Mouse (Mus musculus) CH12F3 (cell line): ENCODE results near the gene Rps3.

Experiments used
- in situ Hi-C: fragments of 300-500 bp; cut with MboI; formaldehyde crosslinking; loops from 2 replicates; pipeline ENCODE4 v1.14.3; 2020; ENCODE audit warnings: low sequenced_read_pairs

Rps3 gene

DNA sequence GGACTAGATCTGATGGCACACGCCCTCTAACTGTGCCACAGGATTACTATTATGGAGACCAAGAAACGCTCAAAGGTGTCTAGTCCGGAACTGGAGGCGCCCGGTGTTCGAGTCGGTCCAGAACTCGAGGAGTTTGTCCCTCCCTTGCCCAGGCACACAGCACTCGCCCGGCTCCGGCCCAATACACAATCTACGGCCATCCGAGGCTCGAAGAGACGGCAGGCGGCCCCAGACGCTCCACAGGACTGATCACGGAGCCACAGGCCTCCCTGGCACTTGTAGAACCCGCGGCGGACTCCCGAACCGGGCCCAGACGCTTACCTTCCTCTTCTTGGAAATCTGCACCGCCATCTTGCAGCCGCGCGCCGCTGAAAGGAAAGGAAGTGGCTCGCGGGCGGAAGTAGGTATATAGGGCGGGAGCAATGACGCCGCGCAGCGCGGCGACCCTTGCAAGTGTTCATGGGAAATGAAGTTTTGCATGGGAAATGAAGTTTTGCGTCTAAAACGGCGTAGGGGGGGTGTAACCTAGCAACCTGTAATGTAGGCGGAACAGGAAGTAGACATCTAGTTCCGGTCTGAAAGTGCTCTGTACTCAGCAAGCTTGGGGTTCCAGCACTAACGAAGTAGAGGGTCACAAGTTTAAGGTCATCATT, at the start of gene Rps3:
Gene Rps3, minus strand, starts transcription at position 468 of the 653 bp plus-strand sequence.
- in situ Hi-C loops = no loop called here

DNA sequence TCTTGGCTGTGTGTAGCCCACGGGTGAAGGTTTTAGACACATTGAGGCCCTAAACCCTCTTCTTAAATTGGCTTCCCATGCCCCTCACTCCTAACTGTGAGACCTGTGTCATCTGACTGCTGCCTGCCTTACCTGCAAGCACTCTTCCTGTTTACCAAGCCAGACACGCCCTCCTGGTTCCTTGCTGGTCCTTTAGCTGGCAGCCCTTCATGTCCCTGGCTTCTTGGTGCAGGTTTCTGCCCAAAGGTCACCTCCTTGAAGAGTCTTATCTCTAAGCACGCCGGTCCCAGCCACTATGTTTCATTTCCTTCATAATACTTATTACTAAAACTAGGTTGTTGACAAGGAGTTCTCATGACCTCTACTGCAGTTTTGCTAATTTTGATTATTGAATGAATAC, 49.0 kb upstream of the Rps3 start:
- in situ Hi-C loops = no loop called here

DNA sequence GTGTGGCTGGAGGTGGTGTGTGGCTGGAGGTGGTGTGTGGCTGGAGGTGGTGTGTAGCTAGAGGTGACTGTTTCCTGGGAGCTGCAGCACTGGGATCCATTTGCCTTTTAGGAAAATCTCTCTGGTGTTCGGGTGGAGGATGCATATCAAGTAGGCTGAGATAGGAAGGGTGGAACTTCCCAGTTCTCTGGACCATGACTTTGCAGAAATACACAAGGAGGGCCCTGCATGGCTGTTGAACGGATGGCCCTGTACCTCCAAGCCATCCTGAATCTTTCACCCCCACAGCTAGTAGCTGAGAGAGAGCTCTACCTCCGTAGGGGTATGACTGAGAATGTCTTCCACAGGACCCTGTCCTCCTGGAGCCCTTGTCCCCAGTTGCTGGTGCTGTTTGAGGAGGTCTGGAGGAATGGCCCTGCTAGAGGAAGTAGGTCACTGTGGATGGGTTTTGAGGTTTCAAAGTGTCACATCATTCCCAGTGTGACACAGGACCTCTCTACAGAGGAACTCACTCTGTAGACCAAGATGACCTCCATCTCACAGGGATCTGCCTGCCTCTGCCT, 48.0 kb upstream of the Rps3 start:
- in situ Hi-C loops = no loop called here

DNA sequence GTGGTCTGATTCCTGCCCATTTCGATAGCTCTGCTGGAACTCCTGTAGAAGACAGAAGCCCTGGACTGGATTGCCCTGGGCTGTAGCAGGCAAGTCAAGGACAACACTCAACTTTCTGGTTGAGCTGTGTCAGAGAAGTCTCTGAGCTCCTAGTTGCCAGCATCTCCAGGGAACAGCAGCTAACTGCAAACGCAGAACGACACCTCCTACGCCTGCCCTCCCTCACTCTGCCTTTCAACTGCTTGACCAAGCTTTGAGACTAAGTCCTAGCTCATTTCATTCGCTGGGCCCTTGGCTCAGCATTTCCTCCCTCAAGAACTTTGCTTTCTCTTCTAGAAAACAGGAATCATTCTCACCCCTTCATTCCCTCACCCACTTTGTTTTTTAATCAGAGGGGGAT, 45.9 kb upstream of the Rps3 start:
- in situ Hi-C loops = no loop called here

DNA sequence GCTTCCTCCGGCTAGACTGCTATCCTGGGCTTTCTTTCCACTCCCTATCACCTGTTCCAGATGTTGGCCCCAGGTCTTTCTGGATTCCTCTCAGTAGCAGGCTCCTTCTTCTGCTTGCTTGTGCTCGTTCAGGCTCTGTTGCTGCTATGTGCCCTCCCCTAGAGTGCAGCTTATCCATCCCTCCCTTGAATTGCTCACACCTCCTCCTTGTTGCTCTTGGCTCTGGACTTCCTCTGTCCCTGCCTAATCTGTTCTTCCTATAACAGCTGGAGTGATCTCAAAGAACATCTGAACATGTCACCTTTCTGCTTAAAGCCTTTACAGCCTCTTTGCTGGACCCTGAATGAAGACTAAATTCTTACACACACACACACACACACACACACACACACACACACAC, 45.0 kb upstream of the Rps3 start:
- in situ Hi-C loops = no loop called here

DNA sequence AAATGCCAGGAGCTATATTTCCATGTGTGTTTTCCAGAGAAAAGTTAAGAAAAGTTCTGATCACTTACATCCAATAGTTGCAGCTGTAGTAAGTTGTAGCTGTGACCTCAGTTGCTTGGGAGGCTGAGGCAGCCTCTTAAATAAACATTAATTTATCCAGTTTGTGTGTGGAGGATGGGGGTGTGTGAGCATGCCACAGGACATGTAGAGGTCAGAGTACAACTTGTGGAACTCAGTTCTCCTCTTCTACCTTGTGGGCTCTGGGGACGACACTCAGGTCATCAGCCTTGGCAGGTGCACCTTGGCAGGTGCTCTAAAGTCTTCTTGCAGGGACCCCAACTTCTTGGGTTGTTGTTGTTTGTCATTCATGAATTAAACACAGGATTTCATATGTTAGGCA, 40.3 kb upstream of the Rps3 start:
- in situ Hi-C loops = no loop called here

DNA sequence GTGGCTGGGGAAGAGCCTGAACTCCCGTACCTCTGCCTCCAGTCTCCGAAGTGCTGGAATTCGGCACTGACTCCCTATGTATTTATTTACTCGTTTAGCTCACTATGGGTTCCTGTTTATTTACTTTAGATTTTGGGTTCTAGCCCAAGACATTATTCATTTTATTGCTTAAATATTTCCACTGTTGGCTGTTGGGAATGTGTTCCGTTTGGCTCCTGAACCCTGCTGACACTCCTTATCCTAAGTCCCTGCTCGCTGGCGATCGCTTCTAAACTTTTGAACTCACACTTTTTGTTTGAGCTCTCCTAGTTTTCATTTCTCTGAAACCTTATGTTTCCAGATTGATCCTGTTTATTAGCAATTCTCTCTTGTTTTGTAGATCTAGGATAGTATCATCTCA, 39.6 kb upstream of the Rps3 start:
- in situ Hi-C loops = no loop called here

DNA sequence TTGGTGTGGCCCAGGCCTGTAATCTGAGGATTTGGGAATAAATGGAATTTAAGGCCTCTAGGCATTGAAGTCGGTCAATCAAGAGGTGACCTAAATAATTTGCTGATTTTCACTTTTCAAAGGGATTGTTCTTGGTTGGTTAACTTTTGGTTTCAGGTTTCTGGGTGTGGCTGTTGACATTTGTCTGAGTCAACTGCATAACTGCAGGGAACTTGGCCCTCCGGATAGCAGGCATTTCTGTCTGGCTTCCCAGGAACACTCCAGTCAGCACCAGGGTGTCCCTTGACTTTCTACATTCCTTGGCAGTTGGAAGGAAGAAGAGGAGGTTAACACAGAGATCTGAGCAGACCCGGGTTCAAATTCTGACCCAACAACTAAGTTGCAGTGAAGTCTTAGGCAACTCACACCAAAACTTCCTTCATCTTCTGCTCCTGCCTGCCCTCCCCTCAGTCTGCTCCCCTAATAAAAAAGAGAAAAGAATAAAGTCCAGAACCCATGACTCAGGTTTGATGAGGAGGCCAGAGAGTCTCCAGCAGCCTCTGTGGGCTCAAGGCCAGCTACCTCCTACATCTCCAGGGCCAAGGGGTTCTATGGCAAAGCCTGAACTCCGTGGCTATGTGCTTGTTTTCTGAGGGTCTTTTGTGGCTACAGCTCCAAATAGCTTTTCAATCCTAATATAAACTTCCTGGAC, 35.6 kb upstream of the Rps3 start:
- in situ Hi-C loops = no loop called here

DNA sequence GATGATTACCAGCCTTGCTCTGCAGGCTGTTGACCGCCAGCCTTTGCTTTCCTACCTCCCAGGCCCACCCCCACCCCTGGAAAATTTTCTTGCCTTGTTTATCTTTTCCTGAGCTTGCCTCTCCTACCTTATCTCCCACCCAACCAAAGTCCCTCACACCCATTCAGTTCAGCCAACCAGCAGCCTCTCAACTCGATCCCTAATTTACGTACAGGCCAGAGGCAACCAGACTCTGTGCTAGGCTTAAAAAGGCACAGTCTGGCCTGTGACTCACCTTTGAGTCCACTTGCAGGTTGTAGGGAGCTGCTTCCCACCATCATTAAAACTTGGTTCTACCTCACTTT, 33.2 kb upstream of the Rps3 start:
- in situ Hi-C loops = no loop called here

DNA sequence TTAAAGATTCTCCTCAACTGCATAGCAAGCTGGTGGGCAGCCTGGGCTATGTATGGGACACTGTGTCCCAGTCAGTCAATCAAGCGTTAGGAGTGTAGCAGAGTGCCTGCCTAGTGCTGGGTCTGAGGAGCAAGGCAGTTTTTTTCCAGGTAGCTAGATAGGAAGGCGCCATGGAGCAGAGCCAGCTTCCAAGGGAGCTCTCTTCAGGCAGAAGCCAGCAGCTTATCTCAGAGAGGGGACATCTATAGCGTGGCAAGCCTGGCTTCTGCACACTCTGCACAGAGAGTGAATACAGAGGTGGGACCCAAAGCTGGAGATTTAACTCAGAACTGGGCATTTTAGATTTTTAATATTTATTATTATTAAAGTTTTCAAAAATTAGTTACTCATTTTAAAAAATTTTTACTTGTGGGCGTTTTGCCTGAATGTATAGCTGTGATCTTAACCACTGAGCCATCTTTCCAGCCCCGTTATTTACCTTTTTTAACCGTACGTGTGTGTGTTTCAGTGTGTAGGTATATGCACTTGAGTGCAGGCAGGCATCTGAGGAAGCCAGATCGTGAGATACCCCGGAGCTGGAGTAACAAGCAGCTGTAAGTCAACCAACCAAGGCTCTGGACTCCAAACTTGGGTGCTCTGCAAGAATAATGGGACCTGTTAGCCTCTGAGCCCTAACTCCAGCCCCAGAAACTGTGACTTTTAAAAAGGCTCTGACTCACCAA, 32.7 kb upstream of the Rps3 start:
- in situ Hi-C loops = no loop called here

DNA sequence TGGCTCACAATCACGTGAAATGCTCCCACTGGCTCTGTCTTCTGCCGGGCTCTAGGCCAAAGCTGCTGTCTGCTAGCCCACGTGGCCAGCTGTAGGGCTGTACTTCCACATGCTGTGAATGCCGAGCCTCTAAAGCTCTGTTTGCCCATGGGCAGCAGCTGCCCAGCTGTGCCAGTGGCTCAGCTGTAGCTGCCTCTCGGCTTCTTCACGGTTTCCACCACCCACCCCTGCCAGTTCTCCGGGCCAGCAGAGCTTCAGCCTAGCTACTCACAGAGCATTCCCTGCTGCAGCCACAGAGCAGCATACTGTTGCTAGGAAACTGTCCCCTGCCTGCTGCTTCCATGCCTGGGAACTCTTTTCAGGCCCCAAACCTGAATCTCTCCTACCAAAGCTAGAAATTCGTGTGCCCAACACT, 26.6 kb upstream of the Rps3 start:
- in situ Hi-C loops = no loop called here

DNA sequence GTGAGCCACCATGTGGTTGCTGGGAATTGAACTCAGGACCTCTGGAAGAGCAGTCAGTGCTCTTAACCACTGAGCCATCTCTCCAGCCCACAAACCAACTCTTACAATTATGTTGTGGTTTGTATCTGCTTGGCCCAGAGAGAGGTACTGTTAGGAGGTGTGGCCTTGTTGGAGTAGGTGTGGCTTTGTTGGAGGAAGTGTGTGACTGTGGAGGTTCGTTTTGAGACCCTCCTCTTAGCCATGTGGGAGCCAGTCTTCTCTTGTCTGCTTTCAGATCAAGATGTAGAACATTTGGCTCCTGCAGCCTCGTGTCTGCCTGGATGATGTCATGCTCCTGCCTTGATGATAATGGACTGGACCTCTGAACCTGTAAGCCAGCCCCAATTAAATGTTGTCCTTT, 24.6 kb upstream of the Rps3 start:
- in situ Hi-C loops = loop anchor here (5.0 kb wide), 1 partner anchor 44 kb away; no protein-coding TSS in a partner anchor

DNA sequence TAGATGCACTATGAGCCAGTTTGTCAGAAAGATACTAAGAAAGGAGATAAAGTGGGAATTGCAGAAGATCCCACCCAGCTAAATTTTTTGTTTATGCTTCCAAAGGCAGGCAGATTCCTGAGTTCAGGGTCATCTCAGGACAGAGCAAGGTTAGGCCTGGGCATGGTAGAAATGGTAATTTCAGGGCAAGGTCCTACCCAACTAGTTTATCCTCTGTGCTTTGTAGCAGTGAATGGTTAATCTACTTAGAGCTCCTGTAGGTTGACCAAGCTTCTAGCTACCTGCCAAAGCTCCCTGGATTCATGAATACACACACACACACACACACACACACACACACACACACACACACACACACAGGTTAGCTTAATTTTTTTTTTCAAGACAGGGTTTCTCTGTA, 21.0 kb upstream of the Rps3 start:
- in situ Hi-C loops = no loop called here

DNA sequence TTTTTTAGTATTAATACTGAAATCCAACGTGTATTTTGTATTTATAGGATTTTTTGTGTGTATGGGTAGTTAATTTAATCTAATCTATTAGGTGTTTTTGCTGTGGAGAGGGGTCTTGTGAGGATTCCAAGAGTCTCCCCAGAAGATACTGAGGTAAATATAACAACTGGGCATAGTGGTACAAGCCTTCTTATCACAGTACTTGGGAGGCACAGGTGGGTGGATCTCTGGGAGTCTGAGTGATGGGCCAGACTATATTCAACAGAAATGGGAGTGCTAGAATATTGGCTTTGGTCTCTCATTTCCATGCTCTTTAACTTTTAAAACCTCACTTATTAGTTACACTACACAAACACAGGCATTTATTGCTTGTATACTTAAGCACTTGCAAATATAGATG, 17.6 kb upstream of the Rps3 start:
- in situ Hi-C loops = no loop called here

DNA sequence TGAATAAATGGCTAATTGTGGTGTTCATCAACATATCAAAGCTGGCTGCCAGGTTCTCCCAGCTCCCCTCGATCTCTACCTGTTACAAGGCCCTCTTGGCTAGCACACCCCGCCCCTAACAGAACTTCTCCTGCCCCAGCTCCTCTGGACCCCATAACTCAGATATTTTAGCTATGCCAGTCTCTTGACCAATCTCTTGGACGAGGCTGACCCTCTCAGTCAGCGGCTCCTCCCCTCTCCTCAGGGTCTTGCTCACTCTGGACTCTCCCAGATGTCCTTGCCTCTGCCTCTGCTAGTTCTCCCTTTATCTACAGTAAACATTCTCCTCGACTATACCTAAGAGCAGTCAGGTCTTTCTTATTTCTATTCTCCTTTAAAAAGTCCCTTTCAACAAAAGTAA, 17.1 kb upstream of the Rps3 start:
- in situ Hi-C loops = no loop called here

DNA sequence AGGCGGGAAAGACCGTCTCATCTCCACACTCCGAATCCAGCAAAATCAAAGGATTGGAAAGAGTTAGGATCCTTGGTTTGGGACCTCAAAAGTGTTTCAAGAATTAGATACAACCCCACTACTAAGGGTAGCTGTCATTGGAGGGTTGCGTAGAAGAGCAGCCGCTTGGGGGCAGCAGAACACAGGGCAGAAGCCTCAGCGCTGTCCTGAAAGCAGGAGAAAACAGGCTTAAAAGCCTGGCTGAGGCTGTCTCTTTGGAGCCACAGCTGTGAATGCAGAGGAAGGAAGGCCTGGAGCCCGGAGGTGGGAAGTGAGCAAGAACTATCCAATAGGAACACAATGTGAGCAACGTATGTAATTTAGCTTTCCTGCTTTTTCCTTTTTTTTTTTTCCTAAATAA, 16.7 kb upstream of the Rps3 start:
- in situ Hi-C loops = no loop called here

DNA sequence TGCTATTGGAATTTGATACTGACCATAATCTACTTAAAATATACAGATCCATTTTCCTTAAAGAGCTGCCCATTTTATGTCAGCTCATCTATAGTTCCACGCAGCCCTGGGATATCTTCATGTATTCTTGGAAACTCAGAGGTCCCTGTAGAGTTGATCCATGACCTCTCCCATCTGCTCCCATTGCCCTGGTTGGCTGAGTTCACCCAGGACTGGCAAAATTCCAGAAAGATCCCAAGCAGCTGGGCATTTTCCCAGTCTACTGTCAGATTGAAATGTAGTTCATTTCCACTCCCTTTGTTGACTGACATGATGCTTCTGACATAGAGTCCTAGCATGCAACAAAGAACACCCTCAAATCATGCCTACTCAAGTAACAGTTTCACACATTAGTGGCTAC, 15.6 kb upstream of the Rps3 start:
- in situ Hi-C loops = no loop called here

DNA sequence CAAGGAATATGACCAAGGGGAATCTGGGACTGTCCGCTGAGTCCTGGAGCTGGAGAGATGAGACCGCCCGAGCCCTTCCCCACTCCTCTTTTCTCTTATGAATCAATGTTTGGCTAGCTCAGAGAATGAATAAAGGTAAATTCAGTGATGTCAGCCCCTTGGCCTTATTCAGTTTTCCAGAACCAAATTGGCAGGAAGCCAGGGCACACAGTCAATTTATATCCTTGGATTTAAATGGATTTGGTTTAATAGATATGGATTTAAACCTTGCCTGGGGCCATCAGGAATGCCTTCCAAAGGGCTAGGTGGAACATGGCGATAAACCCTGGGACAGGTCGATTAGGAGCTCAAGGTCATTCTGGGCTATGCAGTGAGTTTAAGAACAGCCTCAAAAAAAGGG, 6.2 kb upstream of the Rps3 start:
- in situ Hi-C loops = no loop called here

DNA sequence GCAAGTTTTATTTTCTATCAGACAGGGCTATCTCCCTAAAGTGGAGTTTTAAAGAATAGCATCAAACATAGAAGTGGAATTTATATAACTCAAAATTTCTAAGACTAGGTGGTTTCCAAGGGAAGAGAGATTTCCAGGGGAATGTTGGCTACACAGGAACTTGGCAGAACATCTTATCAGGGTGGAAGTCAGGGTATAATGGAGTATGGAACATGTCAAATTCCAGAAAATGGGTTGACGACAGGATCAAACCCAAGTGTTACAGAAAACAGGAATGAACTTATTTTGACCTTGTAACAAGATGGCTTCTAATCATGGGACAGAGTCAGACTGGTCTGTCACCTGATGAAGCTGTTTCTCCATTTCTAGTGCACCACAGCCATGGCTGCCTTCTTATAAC, 1.1 kb upstream of the Rps3 start:
- in situ Hi-C loops = no loop called here

DNA sequence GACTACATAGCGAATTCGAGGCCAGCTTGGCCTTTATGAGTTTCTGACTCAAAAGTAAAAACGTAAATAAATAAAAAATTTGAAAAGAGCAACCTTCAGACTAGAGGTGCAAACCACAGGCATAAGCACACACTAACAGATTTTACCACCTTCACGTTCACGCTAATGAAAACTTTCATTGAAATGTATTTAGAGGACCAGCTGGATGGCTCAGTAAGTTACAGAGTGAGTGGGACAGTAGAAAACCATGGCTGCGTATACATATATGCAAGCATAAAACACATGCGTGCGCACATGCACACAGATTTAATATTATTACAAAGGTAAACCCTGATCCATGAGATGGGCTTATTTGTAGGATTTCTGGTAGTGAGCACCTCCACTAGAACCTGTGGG, 384 bp upstream of the Rps3 start:
- in situ Hi-C loops = no loop called here

DNA sequence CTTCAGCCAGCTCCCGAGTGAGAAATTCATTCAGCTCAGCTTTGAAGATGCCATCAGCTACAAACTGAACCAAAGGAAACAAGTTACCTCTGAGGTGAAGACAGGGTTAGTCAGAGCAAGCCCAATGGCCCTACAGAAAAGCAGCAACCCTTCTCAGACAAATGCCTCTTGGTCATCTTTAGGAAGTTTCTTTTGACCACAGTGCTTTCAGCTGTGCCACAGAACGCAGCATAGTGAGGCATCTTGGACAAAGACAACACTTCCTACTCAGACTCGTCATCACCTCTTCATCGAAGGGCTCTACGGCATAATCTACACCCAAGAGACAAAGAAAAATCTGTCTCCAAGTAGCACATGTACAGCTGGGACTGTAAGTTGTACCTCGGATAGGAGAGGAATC, 901 bp downstream of the Rps3 start:
- in situ Hi-C loops = no loop called here

DNA sequence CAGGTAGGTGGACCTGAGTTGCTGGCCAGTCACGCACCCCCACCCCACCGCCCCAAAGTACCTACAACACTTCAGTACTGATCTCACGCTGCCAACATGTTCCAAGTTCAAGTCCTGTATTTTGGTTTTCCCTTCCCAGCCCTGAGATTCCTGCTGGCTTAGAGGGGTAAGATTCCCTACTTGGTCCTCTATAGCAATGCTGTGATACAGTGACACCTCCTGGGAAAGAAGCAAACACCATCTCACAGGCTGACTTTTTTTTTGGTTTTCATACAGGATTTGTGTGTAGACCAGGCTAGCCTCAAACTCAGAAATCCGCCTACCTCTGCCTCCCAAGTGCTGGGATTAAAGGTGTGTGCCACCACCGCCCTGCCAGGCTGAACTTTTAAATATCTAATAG, 6.3 kb downstream of the Rps3 start:
- in situ Hi-C loops = no loop called here
